Mouse (Mus musculus) leukemia stem cell, adult 10-12 weeks (primary cell): ENCODE measurements around the gene Syap1. TPM values are rescaled to one million over a fixed set of nuclear protein-coding genes. Genes with fewer than 3 reads are reported as not detected.

Source experiments
- polyA plus RNA-seq: library from polyadenylated mRNA; stranded (reverse); fragments of >175 nt; gene quantifications from 2 replicates; pipeline ENCODE4 v1.2.3, GENCODE M21; 2012; ENCODE audit warnings: low replicate concordance

Syap1 gene
- polyA plus RNA-seq: 2.9 and 5.4 TPM in 2 replicates

GRCm38 (mm10) chrX:162887931-162888511 is at the start of gene Syap1:
Syap1 (minus strand) TSS chrX:162888447.

GRCm38 (mm10) chrX:162900938-162901337 is 12.7 kb upstream of the Syap1 start, which contains the start of gene Ctps2:
Ctps2 (plus strand) TSS chrX:162901238.

DNA sequence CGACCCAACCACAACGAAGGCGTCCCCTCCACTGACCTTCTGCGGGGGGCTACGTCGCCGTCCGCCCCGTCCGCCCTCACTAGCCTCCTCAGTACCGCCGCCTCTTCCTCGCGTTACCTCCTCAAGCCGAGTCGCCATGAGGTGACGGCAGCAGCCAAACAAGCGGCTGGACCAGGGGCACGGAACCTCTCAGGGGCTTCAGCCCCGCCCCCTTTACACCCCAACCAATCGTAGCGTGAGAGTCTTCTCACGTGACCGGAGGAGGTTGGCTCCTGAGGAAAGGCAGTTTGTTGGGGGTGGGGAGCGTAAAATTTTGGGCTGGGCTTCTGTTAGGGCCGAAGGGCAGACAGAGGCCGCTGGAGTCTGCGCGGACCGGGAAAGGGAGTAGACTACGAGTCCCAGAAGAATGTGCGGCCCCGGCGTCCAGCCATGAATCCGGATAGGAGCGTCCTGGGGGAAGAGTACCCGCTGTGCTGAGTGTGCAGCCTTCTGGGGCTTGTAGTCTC is 59.0 kb downstream of the Syap1 start, which contains the start of gene Txlng:
TSS of gene Txlng (minus strand) at position 252 of the 506 bp plus-strand sequence.

Other genes with a start within 250 kb of the Syap1 start
- 0.46 and 0.79 TPM in 2 replicates for gene Reps2, start 244.8 kb downstream of the Syap1 start, polyA plus RNA-seq
- gene Rbbp7, start 128.0 kb downstream of the Syap1 start, polyA plus RNA-seq: 46.2 and 70.4 TPM in 2 replicates
- 1.4 and 3.4 TPM in 2 replicates for gene Txlng, start 59.0 kb downstream of the Syap1 start, polyA plus RNA-seq
- gene Ctps2, start 12.8 kb upstream of the Syap1 start, polyA plus RNA-seq: 0.18 and 0.75 TPM in 2 replicates
- not detected in 2 replicates for gene S100g, start 76.2 kb upstream of the Syap1 start, polyA plus RNA-seq